Mouse (Mus musculus): Measurements from ENCODE around the gene Cd300a. TPM values are rescaled to one million over a fixed set of nuclear protein-coding genes. Genes with fewer than 3 reads are reported as not detected.
"Not testable (repeated sequence)": the region's sequence is repeated elsewhere in the genome, so short reads cannot be mapped to it uniquely, and the experiment has no call there.

The Cd300a gene
- polyA plus RNA-seq, 1 experiment from 2014 or later = 0.87 TPM

- Histone ChIP-seq H3K4me2 (replicated peaks) (no peak overlapping the region), H3K4me1 (peaks cover 14% of the 10 kb centered on the region), H3K36me3 (no peaks in the 10 kb centered on the region), H3K9me3 (no peaks in the 10 kb centered on the region), H3K27ac (no peak overlapping the region), H3K27me3 (no peaks in the 10 kb centered on the region), H3K4me3 (no peak overlapping the region), H3K9ac (no peak overlapping the region)
- ATAC-seq (ENCODE audit: insufficient number of reproducible peaks, insufficient read depth, low FRiP score, low TSS enrichment) = no peak
These were observed 9.7 kb upstream of the Cd300a start for GRCm38 (mm10) chr11:114880185-114880584.

- Histone ChIP-seq H3K36me3 (no peaks in the 10 kb centered on the region), H3K4me1 (peaks cover 10% of the 10 kb centered on the region), H3K9me3 (no peaks in the 10 kb centered on the region), H3K4me2 (replicated peaks) (no peak overlapping the region), H3K27me3 (no peaks in the 10 kb centered on the region), H3K4me3 (no peak overlapping the region), H3K27ac (no peak overlapping the region), H3K9ac (no peak overlapping the region)
- 0% methylated on average over 1 of the region's 1 CpGs for WGBS
- ATAC-seq (ENCODE audit: insufficient number of reproducible peaks, insufficient read depth, low FRiP score, low TSS enrichment) = no peak
These were observed 9.3 kb upstream of the Cd300a start for GRCm38 (mm10) chr11:114880589-114880988.

- H3K27me3 ChIP-seq = no peaks in the 10 kb centered on the region
- H3K4me1 ChIP-seq = 0 out of 2 replicates have a peak, but pooled peaks cover 3% of the 10 kb centered on the region
- no peak overlapping the region for H3K9ac ChIP-seq
- no peaks in the 10 kb centered on the region for H3K9me3 ChIP-seq
- no peaks in the 10 kb centered on the region for H3K36me3 ChIP-seq
- 86% methylated on average over 4 of the region's 4 CpGs for WGBS
- H3K4me3 ChIP-seq = no peak overlapping the region
- H3K4me2 ChIP-seq (replicated peaks) = no peak overlapping the region
- no peak overlapping the region for H3K27ac ChIP-seq
- no peak for ATAC-seq (ENCODE audit: insufficient number of reproducible peaks, insufficient read depth, low FRiP score, low TSS enrichment)
These were observed 6.5 kb upstream of the Cd300a start for GRCm38 (mm10) chr11:114883251-114883789.

- Histone ChIP-seq H3K27me3 (no peaks in the 10 kb centered on the region), H3K4me2 (replicated peaks) (no peak overlapping the region), H3K4me3 (no peak overlapping the region), H3K27ac (no peak overlapping the region), H3K4me1 (0 out of 2 replicates have a peak, but pooled peaks cover 3% of the 10 kb centered on the region), H3K9me3 (no peaks in the 10 kb centered on the region), H3K36me3 (no peaks in the 10 kb centered on the region), H3K9ac (no peak overlapping the region)
- no peak for ATAC-seq (ENCODE audit: insufficient number of reproducible peaks, insufficient read depth, low FRiP score, low TSS enrichment)
- WGBS = 88% methylated on average over 4 of the region's 4 CpGs
These were observed 5.3 kb upstream of the Cd300a start for GRCm38 (mm10) chr11:114884380-114885100.

GRCm38 (mm10) chr11:114890542-114890941, 701 bp downstream of the Cd300a start:
- H3K27ac ChIP-seq = no peak overlapping the region
- H3K27me3 ChIP-seq = no peaks in the 10 kb centered on the region
- H3K4me3 ChIP-seq = no peak overlapping the region
- H3K9ac ChIP-seq = no peak overlapping the region
- no peak for ATAC-seq (ENCODE audit: insufficient number of reproducible peaks, insufficient read depth, low FRiP score, low TSS enrichment)
- H3K9me3 ChIP-seq = no peaks in the 10 kb centered on the region
- H3K36me3 ChIP-seq = no peaks in the 10 kb centered on the region
- WGBS = 56% methylated on average over 5 of the region's 5 CpGs
- H3K4me1 ChIP-seq = no peaks in the 10 kb centered on the region
- H3K4me2 ChIP-seq (replicated peaks) = no peak overlapping the region

GRCm38 (mm10) chr11:114896085-114896484, 6.2 kb downstream of the Cd300a start:
- H3K4me1 ChIP-seq = no peaks in the 10 kb centered on the region
- no peak overlapping the region for H3K4me2 ChIP-seq (replicated peaks)
- no peaks in the 10 kb centered on the region for H3K9me3 ChIP-seq
- H3K27me3 ChIP-seq = no peaks in the 10 kb centered on the region
- no peaks in the 10 kb centered on the region for H3K36me3 ChIP-seq
- ATAC-seq (ENCODE audit: insufficient number of reproducible peaks, insufficient read depth, low FRiP score, low TSS enrichment) = no peak
- H3K9ac ChIP-seq = no peak overlapping the region
- no peak overlapping the region for H3K27ac ChIP-seq
- WGBS = 79% methylated on average over 3 of the region's 3 CpGs
- no peak overlapping the region for H3K4me3 ChIP-seq

- Histone ChIP-seq H3K27me3 (no peaks in the 10 kb centered on the region), H3K36me3 (no peaks in the 10 kb centered on the region)
- WGBS = 32% methylated on average over 1 of the region's 1 CpGs
These were observed 8.2 kb downstream of the Cd300a start for GRCm38 (mm10) chr11:114898026-114898425.

GRCm38 (mm10) chr11:114903224-114903623, 13.4 kb downstream of the Cd300a start:
- Histone ChIP-seq H3K4me3 (no peak overlapping the region), H3K9ac (no peak overlapping the region), H3K27ac (no peak overlapping the region), H3K4me2 (replicated peaks) (no peak overlapping the region), H3K4me1 (no peaks in the 10 kb centered on the region), H3K27me3 (no peaks in the 10 kb centered on the region), H3K36me3 (no peaks in the 10 kb centered on the region), H3K9me3 (no peaks in the 10 kb centered on the region)
- no peak for ATAC-seq (ENCODE audit: insufficient number of reproducible peaks, insufficient read depth, low FRiP score, low TSS enrichment)
- 94% methylated on average over 4 of the region's 4 CpGs for WGBS

More at GRCm38 (mm10) chr11:114898026-114898425, 8.2 kb downstream of the Cd300a start:
- Histone ChIP-seq H3K9ac (no peak overlapping the region), H3K9me3 (no peaks in the 10 kb centered on the region), H3K27ac (no peak overlapping the region), H3K4me3 (no peak overlapping the region), H3K4me1 (no peaks in the 10 kb centered on the region), H3K4me2 (replicated peaks) (no peak overlapping the region)
- ATAC-seq (ENCODE audit: insufficient number of reproducible peaks, insufficient read depth, low FRiP score, low TSS enrichment) = no peak

GRCm38 (mm10) chr11:114907567-114907966, 17.7 kb downstream of the Cd300a start:
- Histone ChIP-seq H3K4me3 (no peak overlapping the region), H3K9me3 (no peaks in the 10 kb centered on the region), H3K9ac (no peak overlapping the region), H3K4me1 (no peaks in the 10 kb centered on the region), H3K36me3 (no peaks in the 10 kb centered on the region), H3K27me3 (no peaks in the 10 kb centered on the region), H3K4me2 (replicated peaks) (no peak overlapping the region), H3K27ac (no peak overlapping the region)
- 83% methylated on average over 4 of the region's 4 CpGs for WGBS
- ATAC-seq (ENCODE audit: insufficient number of reproducible peaks, insufficient read depth, low FRiP score, low TSS enrichment) = no peak

- no peak for ATAC-seq (ENCODE audit: insufficient number of reproducible peaks, insufficient read depth, low FRiP score, low TSS enrichment)
- no peaks in the 10 kb centered on the region for H3K4me1 ChIP-seq
- 53% methylated on average over 4 of the region's 4 CpGs for WGBS
- H3K9me3 ChIP-seq = no peaks in the 10 kb centered on the region
- no peak overlapping the region for H3K4me3 ChIP-seq
- no peak overlapping the region for H3K9ac ChIP-seq
- no peak overlapping the region for H3K27ac ChIP-seq
- no peaks in the 10 kb centered on the region for H3K27me3 ChIP-seq
- H3K36me3 ChIP-seq = no peaks in the 10 kb centered on the region
- no peak overlapping the region for H3K4me2 ChIP-seq (replicated peaks)
These were observed 18.2 kb downstream of the Cd300a start for GRCm38 (mm10) chr11:114908086-114908485.

GRCm38 (mm10) chr11:114909538-114909937, 19.7 kb downstream of the Cd300a start:
- not testable (repeated sequence) for H3K4me1 ChIP-seq; H3K4me2 ChIP-seq (replicated peaks); H3K27ac ChIP-seq; H3K4me3 ChIP-seq; H3K9me3 ChIP-seq; ATAC-seq (ENCODE audit: insufficient number of reproducible peaks, insufficient read depth, low FRiP score, low TSS enrichment); H3K27me3 ChIP-seq; H3K36me3 ChIP-seq; H3K9ac ChIP-seq
- 38% methylated on average over 3 of the region's 3 CpGs for WGBS

- no peaks in the 10 kb centered on the region for H3K36me3 ChIP-seq
- H3K27ac ChIP-seq = no peak overlapping the region
- no peak overlapping the region for H3K4me3 ChIP-seq
- no peak for ATAC-seq (ENCODE audit: insufficient number of reproducible peaks, insufficient read depth, low FRiP score, low TSS enrichment)
- no peak overlapping the region for H3K4me2 ChIP-seq (replicated peaks)
- H3K9ac ChIP-seq = no peak overlapping the region
- no peaks in the 10 kb centered on the region for H3K4me1 ChIP-seq
- H3K27me3 ChIP-seq = no peaks in the 10 kb centered on the region
- 17% methylated on average over 9 of the region's 9 CpGs for WGBS
- no peaks in the 10 kb centered on the region for H3K9me3 ChIP-seq
These were observed 23.0 kb downstream of the Cd300a start for GRCm38 (mm10) chr11:114912847-114913246.
